Mouse (Mus musculus) spleen, adult 18-20 months (tissue): ENCODE measurements around the gene Npepps.
"Not testable (repeated sequence)": the region's sequence is repeated elsewhere in the genome, so short reads cannot be mapped to it uniquely, and the experiment has no call there.

Source experiments
- DNase-seq, 2 experiments: peaks; one replicate each; pipeline ENCODE4 v3.0.0; 2022; ENCODE audit warnings: mixed read lengths in 2 of 2

Npepps gene

GRCm38 (mm10) chr11:97232436-97232835 lies 48.0 kb downstream of the Npepps start:
- no peak for DNase-seq

GRCm38 (mm10) chr11:97229396-97229795 lies 51.0 kb downstream of the Npepps start:
- no peak for DNase-seq

DNA sequence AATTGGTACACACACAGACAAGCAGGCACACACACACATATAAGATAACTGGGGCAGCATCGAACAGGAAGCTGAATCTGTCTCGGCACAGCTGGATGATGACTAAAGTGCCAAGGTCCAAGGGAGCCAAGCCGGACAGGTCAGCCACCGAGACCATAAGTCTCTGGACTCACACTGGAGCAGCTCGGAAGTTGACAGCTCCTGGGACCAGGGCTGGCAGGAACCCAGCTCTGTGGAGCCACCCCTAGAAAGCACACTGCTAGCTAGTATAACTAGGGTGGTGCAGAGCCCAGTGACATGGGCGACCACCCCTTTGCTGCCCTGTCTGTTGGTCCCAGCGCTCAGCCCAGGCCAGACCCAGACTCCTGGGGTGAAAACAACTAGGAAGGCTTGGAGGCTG lies 51.5 kb downstream of the Npepps start:
- no peak for DNase-seq

- no peak for DNase-seq
Observed at GRCm38 (mm10) chr11:97226131-97226530, 54.3 kb downstream of the Npepps start.

DNA sequence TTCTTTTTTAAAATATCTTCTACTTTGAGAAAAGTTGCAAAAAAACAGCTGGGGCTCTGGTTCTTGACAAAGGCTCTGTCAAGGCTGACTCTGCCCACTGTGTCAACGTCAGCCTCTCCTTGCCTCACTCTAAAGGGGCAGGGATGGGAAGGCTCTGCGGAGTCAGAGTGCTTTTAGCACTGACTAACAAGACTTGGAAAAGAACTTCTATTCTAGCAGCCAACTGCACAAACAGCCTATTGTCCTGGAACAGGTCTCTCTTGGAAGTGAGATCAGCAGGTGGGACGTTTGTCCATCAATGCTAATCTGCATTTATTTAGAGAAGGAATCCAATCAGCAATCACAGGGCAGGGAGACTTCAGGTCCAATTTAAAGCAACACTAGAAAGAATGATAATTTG lies 57.0 kb downstream of the Npepps start:
- DNase-seq, result no peak

- DNase-seq, result no peak
Observed at GRCm38 (mm10) chr11:97221611-97222010, 58.8 kb downstream of the Npepps start.

DNA sequence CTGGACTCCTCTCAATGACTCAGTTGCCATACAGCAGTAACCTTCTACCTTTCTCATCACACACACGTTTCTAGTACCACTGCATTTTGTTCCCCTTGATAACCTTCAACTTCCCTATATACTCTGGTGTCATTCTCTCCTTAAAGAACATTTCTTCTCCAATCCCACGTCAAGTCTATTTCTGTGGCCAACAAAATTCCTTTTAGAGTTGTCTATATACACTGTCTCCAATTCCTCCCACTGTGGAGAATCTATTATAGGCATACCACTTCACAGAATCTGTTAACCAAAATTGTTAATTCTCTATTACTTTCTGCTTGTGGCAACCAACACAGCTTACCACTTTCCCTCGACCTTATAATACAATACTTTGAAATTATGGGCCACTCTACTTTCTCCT lies 60.2 kb downstream of the Npepps start:
- no peak for DNase-seq

DNA sequence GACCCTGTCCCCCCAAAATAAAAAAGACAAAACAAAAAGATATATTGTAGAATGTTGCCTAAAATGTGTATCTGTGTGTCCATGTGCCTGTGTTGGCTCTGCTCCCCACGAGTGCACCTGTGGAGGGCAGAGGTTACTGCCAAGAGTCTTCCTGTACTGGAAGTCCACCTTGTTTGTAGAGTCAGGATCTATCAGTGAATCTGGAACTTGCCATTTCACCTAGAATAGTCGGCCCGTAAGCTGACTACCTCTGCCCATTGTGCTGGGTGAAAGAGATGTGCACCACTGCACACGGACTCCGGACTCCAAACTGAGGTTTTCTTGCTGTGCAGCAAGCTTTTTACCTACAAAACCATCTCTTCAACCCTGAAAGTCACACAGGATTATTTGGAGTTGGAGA lies 66.0 kb downstream of the Npepps start:
- DNase-seq, result no peak

DNA sequence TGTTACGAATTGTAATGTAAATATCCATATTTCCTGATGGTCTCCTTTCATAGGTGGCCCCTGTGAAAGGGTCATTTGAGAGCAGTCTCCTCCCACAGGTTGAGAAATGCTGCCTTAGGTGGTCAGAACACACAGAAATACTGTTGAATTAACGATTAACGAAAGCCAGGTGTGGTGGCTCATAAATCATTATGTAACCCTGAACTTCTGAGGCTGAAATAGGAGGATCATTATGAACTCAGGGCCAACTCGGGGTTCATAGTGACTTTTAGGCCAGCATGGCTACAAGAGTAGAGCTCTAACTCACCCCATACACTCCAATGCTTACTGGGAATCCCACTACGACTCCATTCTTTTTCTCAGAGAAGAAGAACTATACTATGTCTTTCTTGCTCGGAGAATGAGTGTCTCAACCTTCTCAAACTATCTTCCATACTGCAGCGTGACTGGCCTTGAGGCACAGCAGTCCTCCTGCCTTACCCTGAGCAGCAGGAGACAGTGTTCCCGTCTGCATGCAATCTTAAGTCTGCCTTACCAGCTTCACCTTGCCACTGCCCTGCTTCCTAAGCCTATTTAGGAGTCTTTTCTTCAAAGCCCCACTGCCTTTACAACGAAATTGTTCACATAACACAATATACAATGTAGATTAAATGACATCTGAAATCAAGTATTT lies 69.6 kb downstream of the Npepps start:
- DNase-seq, result no peak

DNA sequence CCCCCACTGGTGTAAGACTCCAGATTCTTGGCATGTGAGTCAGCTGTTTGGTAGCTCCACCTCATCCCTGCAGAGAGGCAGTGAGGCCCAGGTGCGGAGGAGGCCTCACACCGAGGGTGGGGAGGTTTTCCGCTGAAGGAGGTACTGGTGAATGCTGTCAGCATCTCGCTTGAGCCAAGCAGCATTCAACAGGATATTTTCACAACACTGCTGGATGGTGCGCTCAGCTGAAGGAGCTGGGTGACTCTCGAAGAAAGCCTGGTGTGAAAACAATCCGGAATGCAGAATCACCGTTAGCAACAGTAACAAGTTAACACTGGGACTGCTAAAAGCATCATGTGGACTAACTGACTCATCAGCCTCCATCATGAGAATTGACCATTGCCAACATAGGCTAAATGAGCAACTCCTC lies 73.4 kb downstream of the Npepps start:
- no peak for DNase-seq

GRCm38 (mm10) chr11:97199519-97199918 lies 80.9 kb downstream of the Npepps start:
- DNase-seq, result no peak

- peak; percentile 31 to 66 for DNase-seq
Observed at GRCm38 (mm10) chr11:97198601-97199000, 81.8 kb downstream of the Npepps start.

GRCm38 (mm10) chr11:97197021-97197420 lies 83.4 kb downstream of the Npepps start:
- no peak for DNase-seq

DNA sequence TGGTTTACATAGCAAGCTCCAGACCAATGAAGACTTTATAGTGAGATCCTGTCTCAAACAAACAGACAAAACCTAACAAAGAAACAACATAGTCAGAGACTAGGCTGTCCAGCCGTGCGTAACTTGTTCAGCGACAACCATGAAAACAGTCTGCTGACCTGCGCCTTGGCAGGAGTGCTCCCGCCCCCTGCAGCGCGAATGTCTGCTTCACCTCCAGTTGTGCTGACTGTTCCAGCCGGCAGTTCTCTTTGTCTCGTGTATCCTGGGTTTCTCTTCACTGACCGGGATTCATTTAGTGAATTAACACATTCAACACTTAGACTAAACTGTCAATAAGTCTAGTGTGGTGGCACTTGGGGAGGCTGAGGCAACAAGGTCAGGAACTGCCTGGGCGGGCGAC lies 83.9 kb downstream of the Npepps start:
- no peak for DNase-seq

- DNase-seq, result no peak
Observed at GRCm38 (mm10) chr11:97192621-97192951, 87.9 kb downstream of the Npepps start.

DNA sequence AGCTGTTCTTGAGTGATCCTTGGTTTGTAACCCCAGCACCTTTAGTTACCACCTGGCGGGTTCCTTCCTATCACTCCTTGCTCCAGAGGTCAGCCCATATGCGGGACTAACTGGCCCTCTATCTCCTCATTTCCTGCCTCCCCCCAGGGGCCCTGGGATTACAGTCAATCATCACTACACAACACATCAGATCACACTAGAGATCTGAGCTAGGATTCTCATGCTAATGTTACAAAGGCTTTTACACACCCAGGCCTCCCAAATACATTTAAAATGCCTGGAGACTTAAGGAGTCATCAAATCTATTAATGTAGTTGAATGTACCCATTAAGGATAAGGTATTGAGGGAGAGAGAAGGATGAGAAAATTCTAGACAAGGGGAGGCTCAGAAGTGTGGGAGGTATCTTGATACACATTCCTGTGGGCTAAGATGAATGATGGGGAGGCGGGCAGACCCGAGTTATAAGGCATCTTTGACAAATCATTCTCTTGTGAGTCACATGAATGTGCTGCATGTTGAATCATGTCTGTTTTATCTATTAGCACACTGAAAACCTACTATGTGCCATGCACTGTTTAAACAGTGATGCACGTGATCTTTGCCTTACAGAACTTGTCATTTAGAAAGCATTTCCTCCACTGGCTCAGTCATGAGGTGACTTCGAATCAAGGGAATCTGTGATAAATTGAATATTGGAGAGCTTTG lies 88.4 kb downstream of the Npepps start:
- DNase-seq, result no peak

GRCm38 (mm10) chr11:97190992-97191391 lies 89.4 kb downstream of the Npepps start:
- no peak for DNase-seq

GRCm38 (mm10) chr11:97189645-97190044 lies 90.8 kb downstream of the Npepps start:
- not testable (repeated sequence) for DNase-seq

DNA sequence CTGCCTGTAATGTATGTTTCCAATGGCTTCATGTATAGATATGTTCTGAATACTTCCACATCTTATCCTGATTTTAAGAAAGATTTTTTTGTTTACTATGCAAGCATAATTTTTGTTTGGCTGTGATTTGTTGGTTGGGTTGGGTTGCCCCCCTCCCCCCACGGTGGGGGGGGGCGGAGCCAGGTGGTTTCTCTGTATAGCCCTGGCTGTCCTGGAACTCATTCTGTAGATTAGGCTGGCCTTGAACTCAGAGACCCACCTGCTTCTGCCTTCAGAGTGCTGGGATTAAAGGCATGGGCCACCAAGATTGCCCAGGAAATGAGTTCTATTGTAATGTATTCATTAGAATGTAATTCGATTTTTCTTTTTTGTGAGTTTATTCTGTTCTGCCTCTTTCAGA lies 91.2 kb downstream of the Npepps start:
- DNase-seq, result no peak

GRCm38 (mm10) chr11:97188643-97188955 lies 91.8 kb downstream of the Npepps start:
- DNase-seq, result no peak

DNA sequence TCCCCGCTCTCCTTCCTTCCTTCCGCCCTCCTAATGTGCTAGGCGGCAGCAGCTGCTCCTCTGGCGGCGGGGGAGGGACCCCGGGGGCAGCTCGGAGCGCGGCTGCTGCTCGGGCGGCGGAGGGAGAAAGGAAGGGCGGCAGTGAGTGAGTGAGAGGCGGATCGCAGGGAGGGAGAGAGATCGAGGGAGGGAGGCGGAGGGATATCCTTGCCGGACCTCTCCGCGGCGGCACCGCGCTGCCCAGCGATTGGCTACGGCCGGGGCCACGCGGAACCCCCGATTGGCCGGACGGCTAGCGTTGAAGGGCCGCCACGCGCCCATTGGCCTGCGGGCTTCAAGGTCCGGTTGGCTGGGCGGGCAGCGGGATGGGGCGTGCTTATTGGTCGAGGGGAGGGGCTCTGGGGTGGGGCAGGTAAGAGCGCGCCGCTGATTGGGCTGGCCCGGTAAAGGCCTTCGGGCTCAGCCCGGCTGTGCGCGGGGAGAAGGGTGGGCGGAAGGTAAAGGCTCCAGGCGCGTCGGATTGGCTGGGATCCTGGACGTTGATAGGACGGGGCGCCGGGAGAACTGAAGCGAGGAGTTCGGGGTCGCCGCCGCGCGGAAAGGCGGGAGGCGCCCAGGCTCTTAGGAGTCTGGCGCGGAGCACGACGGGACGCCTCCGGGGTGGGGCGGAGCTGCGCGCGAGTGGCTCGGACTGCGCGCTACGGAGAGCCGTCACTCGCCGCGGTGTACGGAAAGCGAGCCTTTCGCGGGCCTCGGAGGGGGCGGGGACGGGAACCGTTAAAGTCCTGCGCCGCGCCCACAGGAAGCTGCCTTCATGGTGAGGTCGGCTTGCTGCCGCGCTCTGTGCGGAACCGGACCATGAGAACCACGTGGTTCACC lies 92.4 kb downstream of the Npepps start, which contains the start of gene Kpnb1:
Gene Kpnb1, minus strand, starts transcription at position 118 of the 879 bp plus-strand sequence.
- peak; percentile 92 to 99 for DNase-seq

DNA sequence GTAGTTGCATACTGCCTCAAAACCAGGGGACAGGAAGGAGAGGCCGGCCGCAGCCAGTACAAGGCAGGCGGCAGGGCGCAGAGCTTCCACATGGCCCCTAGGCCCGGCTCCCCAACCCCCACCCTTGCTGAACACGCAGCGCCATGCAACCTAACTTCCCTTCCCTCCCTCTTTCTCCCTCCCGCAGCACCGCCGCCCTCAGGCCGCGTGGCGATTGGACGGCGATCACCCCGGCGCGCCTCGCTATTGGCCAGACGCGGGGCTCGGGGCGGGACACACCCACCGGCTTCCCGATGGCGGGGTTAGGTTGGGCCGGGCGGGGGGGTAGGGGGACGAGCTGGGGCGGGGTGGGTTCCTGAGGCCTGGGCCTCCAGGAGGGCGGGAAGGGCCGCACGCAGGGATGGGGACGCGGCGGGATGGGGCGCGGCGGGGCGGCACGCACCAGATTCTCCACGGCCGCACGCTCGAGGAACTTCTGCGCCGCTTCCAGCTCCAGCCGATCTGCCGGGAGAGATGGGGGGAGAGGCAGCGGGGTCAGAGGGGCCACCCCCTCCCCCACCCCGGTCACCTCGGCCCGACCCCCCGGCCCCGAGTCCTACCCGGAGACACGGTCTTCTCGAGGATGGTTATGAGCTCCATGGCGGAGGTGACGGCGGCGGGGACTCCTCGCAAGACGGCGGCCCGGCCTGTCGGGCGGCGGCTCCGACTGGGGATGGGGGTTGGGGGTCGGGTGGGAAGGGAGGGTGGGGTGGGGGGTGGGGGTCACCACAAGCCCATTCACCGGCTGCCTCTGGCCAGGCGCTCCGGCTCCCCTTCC lies 93.3 kb downstream of the Npepps start:
- DNase-seq, result peak; percentile 96
